Mouse (Mus musculus): ENCODE measurements around the gene Tktl1.
"Not testable (repeated sequence)": the region's sequence is repeated elsewhere in the genome, so short reads cannot be mapped to it uniquely, and the experiment has no call there.

Tktl1 gene

GRCm38 (mm10) chrX:74176959-74177358, at the start of gene Tktl1:
TSS of gene Tktl1 (plus strand) at chrX:74177259.
- no peak for DNase-seq (ENCODE audit: low read depth, low spot score)

- not testable (repeated sequence) for DNase-seq (ENCODE audit: low read depth, low spot score)
Measured at GRCm38 (mm10) chrX:74135263-74135662, 41.8 kb upstream of the Tktl1 start, which contains the start of gene Mecp2. TSS of gene Mecp2 (minus strand) at chrX:74135363.

- no peak for DNase-seq (ENCODE audit: low read depth, low spot score)
Measured at GRCm38 (mm10) chrX:74167738-74168137, 9.3 kb upstream of the Tktl1 start, which contains the start of gene Tex28. TSS of gene Tex28 (minus strand) at chrX:74167838.

- DNase-seq (ENCODE audit: low read depth, low spot score) = no peak
Measured at GRCm38 (mm10) chrX:74203556-74203955, 26.5 kb downstream of the Tktl1 start.

- DNase-seq (ENCODE audit: low read depth, low spot score) = no peak
Measured at GRCm38 (mm10) chrX:74218496-74218895, 41.4 kb downstream of the Tktl1 start.

- no peak for DNase-seq (ENCODE audit: low read depth, low spot score)
Measured at GRCm38 (mm10) chrX:74219449-74219848, 42.4 kb downstream of the Tktl1 start.

GRCm38 (mm10) chrX:74220099-74220498, 43.0 kb downstream of the Tktl1 start:
- not testable (repeated sequence) for DNase-seq (ENCODE audit: low read depth, low spot score)

- no peak for DNase-seq (ENCODE audit: low read depth, low spot score)
Measured at GRCm38 (mm10) chrX:74230038-74230437, 53.0 kb downstream of the Tktl1 start.

GRCm38 (mm10) chrX:74233196-74233595, 56.1 kb downstream of the Tktl1 start:
- no peak for DNase-seq (ENCODE audit: low read depth, low spot score)

GRCm38 (mm10) chrX:74240332-74240731, 63.3 kb downstream of the Tktl1 start:
- no peak for DNase-seq (ENCODE audit: low read depth, low spot score)

- DNase-seq (ENCODE audit: low read depth, low spot score) = no peak
Measured at GRCm38 (mm10) chrX:74243396-74243795, 66.3 kb downstream of the Tktl1 start.

- DNase-seq (ENCODE audit: low read depth, low spot score) = peak; percentile 72
Measured at GRCm38 (mm10) chrX:74243807-74244206, 66.7 kb downstream of the Tktl1 start.

GRCm38 (mm10) chrX:74244614-74245083, 67.6 kb downstream of the Tktl1 start:
- DNase-seq (ENCODE audit: low read depth, low spot score) = no peak

GRCm38 (mm10) chrX:74245107-74245506, 68.0 kb downstream of the Tktl1 start:
- no peak for DNase-seq (ENCODE audit: low read depth, low spot score)

GRCm38 (mm10) chrX:74245687-74246086, 68.6 kb downstream of the Tktl1 start:
- DNase-seq (ENCODE audit: low read depth, low spot score) = peak; percentile 75

- peak; percentile 90 for DNase-seq (ENCODE audit: low read depth, low spot score)
Measured at GRCm38 (mm10) chrX:74246213-74246681, 69.2 kb downstream of the Tktl1 start.

GRCm38 (mm10) chrX:74246693-74247092, 69.6 kb downstream of the Tktl1 start:
- DNase-seq (ENCODE audit: low read depth, low spot score) = no peak

- peak; percentile 69 for DNase-seq (ENCODE audit: low read depth, low spot score)
Measured at GRCm38 (mm10) chrX:74248651-74249050, 71.6 kb downstream of the Tktl1 start.

- peak; percentile 64 for DNase-seq (ENCODE audit: low read depth, low spot score)
Measured at GRCm38 (mm10) chrX:74249615-74250014, 72.6 kb downstream of the Tktl1 start, which contains the start of gene Flna. TSS of gene Flna (minus strand) at chrX:74249820.

- DNase-seq (ENCODE audit: low read depth, low spot score) = peak; percentile 92
Measured at GRCm38 (mm10) chrX:74254153-74254887, 77.3 kb downstream of the Tktl1 start, which contains the start of gene Emd. TSS of gene Emd (plus strand) at chrX:74254687.

GRCm38 (mm10) chrX:74254888-74255565, 78.0 kb downstream of the Tktl1 start:
- no peak for DNase-seq (ENCODE audit: low read depth, low spot score)

- DNase-seq (ENCODE audit: low read depth, low spot score) = no peak
Measured at GRCm38 (mm10) chrX:74257746-74258145, 80.7 kb downstream of the Tktl1 start.

Measured in A20 (cell line).